Mouse (Mus musculus) midbrain, embryonic 14.5 days (tissue): Measurements from ENCODE around the gene Hist1h2bc. TPM values are rescaled to one million over a fixed set of nuclear protein-coding genes. Genes with fewer than 3 reads are reported as not detected.

Source experiments
- ATAC-seq: fragments of 200-750 bp; cut with Nextera tagmentation; 2 replicates; pipeline ENCODE4 v1.8.0; 2017; ENCODE audit warnings: moderate number of reproducible peaks, moderate library complexity; ENCODE audit not compliant: low FRiP score, low TSS enrichment
- DNase-seq: peaks from one replicate; pipeline ENCODE4 v3.0.0-alpha.2; 2015
- H3K27ac ChIP-seq: fragments of 300-500 bp; sonication (generic); replicated peaks from 2 replicates; pipeline ENCODE4 v1.5.1; 2014; ENCODE audit warnings: mild to moderate bottlenecking, low read depth, low read length, moderate library complexity
- H3K27me3 ChIP-seq: fragments of 300-500 bp; sonication (generic); 2 replicates; pipeline ENCODE4 v1.6.1; 2014; ENCODE audit warnings: low read length, control low read depth, mixed read lengths; ENCODE audit not compliant: control insufficient read depth, insufficient read depth
- H3K36me3 ChIP-seq: fragments of 300-500 bp; sonication (generic); 2 replicates; pipeline ENCODE4 v1.6.1; 2014; ENCODE audit warnings: low read length, control low read depth; ENCODE audit not compliant: control insufficient read depth, insufficient read depth
- H3K4me1 ChIP-seq: fragments of 300-500 bp; sonication (generic); 2 replicates; pipeline ENCODE4 v1.6.1; 2014; ENCODE audit warnings: mild to moderate bottlenecking, antibody characterized with exemption, low read length, control low read depth; ENCODE audit not compliant: control insufficient read depth, insufficient read depth
- H3K4me2 ChIP-seq: fragments of 300-500 bp; sonication (generic); 2 replicates; pipeline ENCODE4 v1.6.1; 2014; ENCODE audit warnings: mild to moderate bottlenecking, low read length, moderate library complexity
- H3K4me3 ChIP-seq: fragments of 300-500 bp; sonication (generic); replicated peaks from 2 replicates; pipeline ENCODE4 v1.5.1; 2014; ENCODE audit warnings: low read depth, low read length
- H3K9ac ChIP-seq: fragments of 300-500 bp; sonication (generic); replicated peaks from 2 replicates; pipeline ENCODE4 v1.6.1; 2014; ENCODE audit warnings: mild to moderate bottlenecking, low read length, moderate library complexity
- H3K9me3 ChIP-seq: fragments of 300-500 bp; sonication (generic); 2 replicates; pipeline ENCODE4 v1.6.1; 2016; ENCODE audit warnings: low read length, control low read depth, mixed read lengths; ENCODE audit not compliant: control insufficient read depth
- WGBS: fragments of 180-500 bp; shearing (Covaris S2); extraction: QIAGEN DNeasy Blood & Tissue Kit; methylation state at CpG from one replicate; pipeline ENCODE4 v1.1.7; 2014; 5-methylcytosine and 5-hydroxymethylcytosine counted together
- polyA plus RNA-seq: library from polyadenylated mRNA; unstranded; fragments of >200 nt; fragmentation: Nextera tagmentation; extraction: Ambion mirVana; gene quantifications from 2 replicates; pipeline ENCODE4 v1.2.1, GENCODE M21; 2014

The Hist1h2bc gene
- polyA plus RNA-seq, 1 experiment from 2014 or later, result 17.3 TPM

GRCm38 (mm10) chr13:23705751-23706356, 21.9 kb downstream of the Hist1h2bc start:
- H3K27ac ChIP-seq, result no peak overlapping the region

DNA sequence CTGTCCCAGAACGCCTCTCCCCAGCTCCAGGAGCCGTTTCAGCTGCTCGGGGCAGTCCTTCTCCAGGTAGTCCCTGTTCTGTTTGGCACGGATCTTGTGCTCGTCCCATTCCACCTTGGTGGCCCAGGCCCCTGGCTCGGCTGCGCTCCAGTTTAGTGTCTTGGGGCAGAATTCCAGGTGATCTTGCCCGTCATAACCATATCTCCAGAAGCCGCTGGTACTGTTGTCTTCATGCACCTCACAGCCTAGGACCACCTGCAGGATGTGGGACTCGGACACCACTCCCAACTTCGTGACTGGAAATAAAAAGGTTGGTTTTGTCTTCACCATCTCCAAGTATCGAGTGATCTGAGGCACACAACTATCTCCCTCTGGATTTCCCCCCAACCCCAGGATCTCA, 22.8 kb downstream of the Hist1h2bc start:
- Histone ChIP-seq H3K27ac (no peak overlapping the region), H3K9ac (no peak overlapping the region), H3K4me3 (no peak overlapping the region), H3K4me1 (no peaks in the 10 kb centered on the region), H3K27me3 (no peaks in the 10 kb centered on the region), H3K4me2 (no peak overlapping the region), H3K36me3 (no peaks in the 10 kb centered on the region), H3K9me3 (no peaks in the 10 kb centered on the region)
- DNase-seq (no peak), ATAC-seq (no peak)
- WGBS, result 93% methylated on average over 12 of the region's 12 CpGs

More at GRCm38 (mm10) chr13:23705751-23706356, 21.9 kb downstream of the Hist1h2bc start:
- DNase-seq, result no peak
- no peaks in the 10 kb centered on the region for H3K27me3 ChIP-seq
- no peaks in the 10 kb centered on the region for H3K4me1 ChIP-seq
- H3K36me3 ChIP-seq, result no peaks in the 10 kb centered on the region
- no peak for ATAC-seq
- H3K4me3 ChIP-seq, result no peak overlapping the region
- H3K9ac ChIP-seq, result no peak overlapping the region
- no peaks in the 10 kb centered on the region for H3K9me3 ChIP-seq
- no peak overlapping the region for H3K4me2 ChIP-seq
- 94% methylated on average over 7 of the region's 7 CpGs for whole genome bisulfite sequencing

DNA sequence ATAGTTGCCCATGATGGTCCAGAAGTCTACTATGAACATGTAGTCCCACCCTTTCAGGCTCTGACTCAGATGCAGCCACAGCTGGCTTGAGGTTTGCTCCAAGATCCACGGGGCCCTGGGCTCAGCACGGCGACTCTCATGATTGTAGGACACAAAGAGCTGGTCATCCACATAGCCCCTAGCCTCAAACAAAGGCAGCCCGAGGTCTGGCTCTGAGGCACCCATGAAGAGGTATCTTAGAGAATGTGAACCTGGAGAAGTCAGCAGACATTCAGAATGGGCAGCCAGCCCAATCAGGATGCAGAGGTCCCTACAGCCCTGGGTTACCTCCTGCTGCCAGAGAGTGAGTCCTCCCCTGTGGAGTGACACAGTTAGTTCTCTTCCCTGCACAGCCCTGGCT, 24.0 kb downstream of the Hist1h2bc start:
- H3K4me2 ChIP-seq, result no peak overlapping the region
- H3K9ac ChIP-seq, result no peak overlapping the region
- ATAC-seq (no peak), DNase-seq (no peak)
- no peaks in the 10 kb centered on the region for H3K36me3 ChIP-seq
- no peak overlapping the region for H3K4me3 ChIP-seq
- H3K27ac ChIP-seq, result no peak overlapping the region
- WGBS, result 84% methylated on average over 4 of the region's 4 CpGs
- H3K9me3 ChIP-seq, result no peaks in the 10 kb centered on the region
- no peaks in the 10 kb centered on the region for H3K4me1 ChIP-seq
- no peaks in the 10 kb centered on the region for H3K27me3 ChIP-seq

DNA sequence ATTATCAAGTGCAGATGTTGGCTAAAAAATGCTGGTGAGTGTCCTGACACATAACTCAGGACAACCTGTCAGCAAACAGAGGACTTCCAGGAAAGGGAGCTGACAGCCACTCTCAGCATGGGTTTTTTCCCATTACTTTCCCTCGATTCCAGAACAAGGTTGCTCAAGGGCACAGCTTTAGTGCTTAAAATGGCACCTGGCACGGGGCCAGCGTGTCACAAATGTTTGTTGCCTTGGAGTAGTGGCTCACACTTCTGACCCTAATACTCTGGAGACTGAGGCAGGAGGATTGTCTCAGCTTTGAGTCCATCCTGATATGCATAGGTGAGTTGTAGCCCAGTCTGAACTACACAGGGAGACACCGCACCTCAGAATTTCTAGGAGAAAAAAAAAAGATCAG, 24.7 kb downstream of the Hist1h2bc start:
- H3K9ac ChIP-seq, result no peak overlapping the region
- DNase-seq (no peak), ATAC-seq (no peak)
- H3K27ac ChIP-seq, result no peak overlapping the region
- no peak overlapping the region for H3K4me3 ChIP-seq
- H3K4me1 ChIP-seq, result no peaks in the 10 kb centered on the region
- H3K36me3 ChIP-seq, result no peaks in the 10 kb centered on the region
- no peaks in the 10 kb centered on the region for H3K27me3 ChIP-seq
- no peaks in the 10 kb centered on the region for H3K9me3 ChIP-seq
- WGBS, result 81% methylated on average over 4 of the region's 4 CpGs
- H3K4me2 ChIP-seq, result no peak overlapping the region

- no peaks in the 10 kb centered on the region for H3K27me3 ChIP-seq
- no peaks in the 10 kb centered on the region for H3K36me3 ChIP-seq
- 26% methylated on average over 15 of the region's 15 CpGs for WGBS
- ATAC-seq, result no peak
- H3K4me3 ChIP-seq, result peak overlapping the region; percentile 23
- no peaks in the 10 kb centered on the region for H3K9me3 ChIP-seq
- H3K4me2 ChIP-seq, result peak overlapping the region; percentile 54
- no peak for DNase-seq
- H3K4me1 ChIP-seq, result no peaks in the 10 kb centered on the region
- H3K9ac ChIP-seq, result 0 out of 2 replicates have a peak overlapping the region, but pooled peaks have one; percentile 44
- no peak overlapping the region for H3K27ac ChIP-seq
Measured at GRCm38 (mm10) chr13:23709714-23710373, 25.8 kb downstream of the Hist1h2bc start.

GRCm38 (mm10) chr13:23710374-23711089, 26.5 kb downstream of the Hist1h2bc start, which contains the start of gene Hfe:
Gene Hfe (minus strand): TSS chr13:23710854.
- peak within 1 kb of the TSS; percentile 44; the same call in 1 of the 2 replicates for H3K9ac ChIP-seq
- H3K36me3 ChIP-seq, result no peaks in the 10 kb centered on the region
- DNase-seq (peak; percentile 50), ATAC-seq (peak; percentile 63; the same call in 1 of the 2 replicates)
- peak within 1 kb of the TSS; percentile 23 for H3K4me3 ChIP-seq
- H3K27me3 ChIP-seq, result no peaks in the 10 kb centered on the region
- peak within 1 kb of the TSS; percentile 54 for H3K4me2 ChIP-seq
- H3K27ac ChIP-seq, result no peak within 1 kb of the TSS
- WGBS, result 6% methylated on average over 17 of the region's 17 CpGs
- no peaks in the 10 kb centered on the region for H3K4me1 ChIP-seq
- no peaks in the 10 kb centered on the region for H3K9me3 ChIP-seq

GRCm38 (mm10) chr13:23716261-23717042, 32.5 kb downstream of the Hist1h2bc start:
- Histone ChIP-seq H3K9ac (no peak overlapping the region), H3K36me3 (no peaks in the 10 kb centered on the region), H3K9me3 (no peaks in the 10 kb centered on the region), H3K4me3 (no peak overlapping the region), H3K4me1 (no peaks in the 10 kb centered on the region), H3K27me3 (no peaks in the 10 kb centered on the region), H3K27ac (no peak overlapping the region), H3K4me2 (no peak overlapping the region)
- DNase-seq (no peak), ATAC-seq (no peak)
- 86% methylated on average over 5 of the region's 5 CpGs for WGBS

GRCm38 (mm10) chr13:23717176-23717575, 33.2 kb downstream of the Hist1h2bc start:
- H3K4me2 ChIP-seq, result no peak overlapping the region
- no peaks in the 10 kb centered on the region for H3K4me1 ChIP-seq
- H3K27me3 ChIP-seq, result no peaks in the 10 kb centered on the region
- DNase-seq (no peak), ATAC-seq (no peak)
- 63% methylated on average over 11 of the region's 11 CpGs for WGBS
- H3K9ac ChIP-seq, result no peak overlapping the region
- H3K9me3 ChIP-seq, result no peaks in the 10 kb centered on the region
- no peak overlapping the region for H3K4me3 ChIP-seq
- no peak overlapping the region for H3K27ac ChIP-seq
- H3K36me3 ChIP-seq, result no peaks in the 10 kb centered on the region
